In genomic region chr11:101283805-101284204, GRCm38 (mm10) we compare ENCODE assay signal across 16 mouse cellular contexts. TPM values are rescaled to one million over a fixed set of nuclear protein-coding genes. Genes with fewer than 3 reads are reported as not detected.
"Had no signal": no experiment of that assay in that cellular context is flagged by ENCODE, and none has a peak within 500 bp of the region (broad histone marks: within the 10 kb centered on the region; RNA-seq: fewer than 3 reads in every experiment).

No protein-coding gene starts in this region.

- H3K36me3 ChIP-seq: stomach, embryonic 15.5 days had no signal

- H3K27me3 ChIP-seq: hindbrain, embryonic 15.5 days; stomach, embryonic 15.5 days had no signal

- H3K4me2 ChIP-seq: hindbrain, embryonic 15.5 days; liver, embryonic 11.5 days; midbrain, embryonic 11.5 days; neural tube, embryonic 13.5 days; stomach, embryonic 15.5 days had no signal

- H3K9me3 ChIP-seq: hindbrain, embryonic 15.5 days; limb, embryonic 10.5 days; megakaryocyte, embryonic 14.5 days; neural tube, embryonic 13.5 days; stomach, embryonic 15.5 days had no signal

- H3K9ac ChIP-seq: hindbrain, embryonic 15.5 days; neural tube, embryonic 13.5 days; stomach, embryonic 15.5 days had no signal

- ATAC-seq: inflammation-experienced regulatory T-cells, adult 6 months; intestine, postnatal 0 days; midbrain, embryonic 16.5 days had no signal

- DNase-seq: lung, postnatal 10 days; retina, postnatal 1 day; right cerebral cortex, postnatal 14 days; thymus, postnatal 36 days had no signal

- H3K4me3 ChIP-seq: hindbrain, embryonic 15.5 days; left cerebral cortex, adult 2 months; limb, embryonic 10.5 days; neural tube, embryonic 13.5 days; stomach, embryonic 15.5 days had no signal

- H3K27ac ChIP-seq: hindbrain, embryonic 15.5 days; left cerebral cortex, adult 2 months; limb, embryonic 10.5 days; macrophage; neural tube, embryonic 13.5 days; stomach, embryonic 15.5 days had no signal

RNA-seq across cellular contexts. Expression of gene Wnk4, which starts 23.4 kb away (rescaled TPM):
- polyA plus RNA-seq: macrophage had no signal
